Mouse (Mus musculus) bone marrow macrophage, adult 2 months (primary cell): ENCODE data around the gene Zdhhc9.

ENCODE experiments used
- CTCF ChIP-seq: IDR thresholded peaks from 2 replicates; pipeline ENCODE4 v1.5.1; 2012; ENCODE audit warnings: low read depth, mild to moderate bottlenecking, low read length, moderate library complexity
- POLR2A ChIP-seq: IDR thresholded peaks from 2 replicates; pipeline ENCODE4 v1.6.1; 2012; ENCODE audit warnings: mild to moderate bottlenecking, low read depth, low read length, borderline replicate concordance

GRCm38 (mm10) chrX:48139368-48140285 is 69.1 kb downstream of the Zdhhc9 start:
- TF ChIP-seq POLR2A (no peak), CTCF (no peak)
